Mouse (Mus musculus) olfactory bulb, adult 2 months (tissue): ENCODE measurements at regions not wholly inside any gene's neighbourhood (a gene's known extent, or its start where the extent isn't known, plus 50 kb on each side); places are given as distances from the start of the nearest gene placed in this dataset.
A peak's percentile ranks its signal among the peaks of the same experiment; 100 is the strongest.

Experiments used
- H3K27ac ChIP-seq: fragments of 200-500 bp; 2 replicates; pipeline ENCODE4 v1.5.1; 2012; ENCODE audit warnings: low read depth, low read length; ENCODE audit not compliant: insufficient read depth
- H3K4me1 ChIP-seq: fragments of 200-500 bp; 2 replicates; pipeline ENCODE4 v1.6.1; 2012; ENCODE audit warnings: low read length; ENCODE audit not compliant: control insufficient read depth, insufficient read depth
- H3K4me3 ChIP-seq: fragments of 200-500 bp; 2 replicates; pipeline ENCODE4 v1.5.1; 2012; ENCODE audit warnings: mild to moderate bottlenecking, low read depth, low read length, moderate library complexity; ENCODE audit not compliant: insufficient read depth
- CTCF ChIP-seq: fragments of 200-500 bp; IDR thresholded peaks from 2 replicates; pipeline ENCODE4 v1.5.1; 2012; ENCODE audit warnings: low read depth, mild to moderate bottlenecking, low read length, moderate library complexity; ENCODE audit not compliant: insufficient read depth
- POLR2A ChIP-seq: fragments of 200-500 bp; IDR thresholded peaks from 2 replicates; pipeline ENCODE4 v1.6.1; 2012; ENCODE audit warnings: mild to moderate bottlenecking, low read depth, low read length, moderate library complexity; ENCODE audit not compliant: insufficient read depth
- WGBS: fragments of 180-500 bp; shearing (Covaris S2); methylation state at CpG from one replicate; pipeline ENCODE4 v1.1.7; 2018; 5-methylcytosine and 5-hydroxymethylcytosine counted together

GRCm38 (mm10) chr4:12538043-12538442 is 366.2 kb upstream of the Fam92a start:
- no peak overlapping the region for H3K27ac ChIP-seq
- 58% methylated on average over 5 of the region's 5 CpGs for WGBS
- 0 out of 2 replicates have a peak, but pooled peaks cover 2% of the 10 kb centered on the region for H3K4me1 ChIP-seq
- TF ChIP-seq POLR2A: no peak
- TF ChIP-seq CTCF: no peak
- no peak overlapping the region for H3K4me3 ChIP-seq

- no peak overlapping the region for H3K27ac ChIP-seq
- TF ChIP-seq CTCF (no peak), POLR2A (no peak)
These were observed 362.3 kb upstream of the Fam92a start for GRCm38 (mm10) chr4:12534151-12534550.

GRCm38 (mm10) chr4:12532961-12533360 is 361.1 kb upstream of the Fam92a start:
- Histone ChIP-seq H3K27ac (no peak overlapping the region), H3K4me3 (no peak overlapping the region), H3K4me1 (0 out of 2 replicates have a peak, but pooled peaks cover 2% of the 10 kb centered on the region)
- TF ChIP-seq CTCF (no peak), POLR2A (no peak)
- 49% methylated on average over 4 of the region's 4 CpGs for WGBS

More at GRCm38 (mm10) chr4:12534151-12534550, 362.3 kb upstream of the Fam92a start:
- H3K4me1 ChIP-seq: 0 out of 2 replicates have a peak, but pooled peaks cover 2% of the 10 kb centered on the region
- no peak overlapping the region for H3K4me3 ChIP-seq
- 59% methylated on average over 2 of the region's 2 CpGs for WGBS

- Histone ChIP-seq H3K4me1 (no peaks in the 10 kb centered on the region), H3K4me3 (no peak overlapping the region), H3K27ac (no peak overlapping the region)
- 71% methylated on average over 7 of the region's 7 CpGs for WGBS
- TF ChIP-seq CTCF: no peak
- TF ChIP-seq POLR2A: no peak
These were observed 350.5 kb upstream of the Fam92a start for GRCm38 (mm10) chr4:12522358-12522757.

GRCm38 (mm10) chr4:12521246-12521645 is 349.4 kb upstream of the Fam92a start:
- TF ChIP-seq POLR2A: no peak
- no peak for TF ChIP-seq CTCF
- H3K4me3 ChIP-seq: no peak overlapping the region
- H3K4me1 ChIP-seq: no peaks in the 10 kb centered on the region
- H3K27ac ChIP-seq: no peak overlapping the region
- WGBS: 83% methylated on average over 7 of the region's 7 CpGs

- 95% methylated on average over 10 of the region's 10 CpGs for WGBS
- Histone ChIP-seq H3K27ac (no peak overlapping the region), H3K4me3 (no peak overlapping the region), H3K4me1 (no peaks in the 10 kb centered on the region; the same call in 1 of the 2 replicates)
- TF ChIP-seq POLR2A (no peak), CTCF (no peak)
These were observed 344.7 kb upstream of the Fam92a start for GRCm38 (mm10) chr4:12516497-12516896.

- Histone ChIP-seq H3K4me3 (no peak overlapping the region), H3K4me1 (peaks cover 3% of the 10 kb centered on the region), H3K27ac (peak overlapping the region; percentile 36; the same call in 1 of the 2 replicates)
- no peak for TF ChIP-seq CTCF
- TF ChIP-seq POLR2A: no peak
- WGBS: 42% methylated on average over 10 of the region's 10 CpGs
These were observed 340.0 kb upstream of the Fam92a start for GRCm38 (mm10) chr4:12511656-12512385.

- TF ChIP-seq CTCF (no peak), POLR2A (no peak)
- Histone ChIP-seq H3K4me1 (peaks cover 5% of the 10 kb centered on the region), H3K4me3 (no peak overlapping the region), H3K27ac (no peak overlapping the region)
- 21% methylated on average over 8 of the region's 8 CpGs for WGBS
These were observed 335.2 kb upstream of the Fam92a start for GRCm38 (mm10) chr4:12506851-12507551.

GRCm38 (mm10) chr4:12501086-12501485 is 329.3 kb upstream of the Fam92a start:
- no peak overlapping the region for H3K27ac ChIP-seq
- peaks cover 4% of the 10 kb centered on the region; the same call in 1 of the 2 replicates for H3K4me1 ChIP-seq
- WGBS: 83% methylated on average over 8 of the region's 8 CpGs
- no peak overlapping the region for H3K4me3 ChIP-seq
- TF ChIP-seq CTCF (no peak), POLR2A (no peak)
